Mouse (Mus musculus): ENCODE results near the gene Gm10439. TPM values are rescaled to one million over a fixed set of nuclear protein-coding genes. Genes with fewer than 3 reads are reported as not detected.
"Not testable (repeated sequence)": the region's sequence is repeated elsewhere in the genome, so short reads cannot be mapped to it uniquely, and the experiment has no call there.

The Gm10439 gene
- polyA plus RNA-seq (2016; fragmentation: Nextera tagmentation; extraction: Ambion mirVana) = not detected in 2 replicates

DNA sequence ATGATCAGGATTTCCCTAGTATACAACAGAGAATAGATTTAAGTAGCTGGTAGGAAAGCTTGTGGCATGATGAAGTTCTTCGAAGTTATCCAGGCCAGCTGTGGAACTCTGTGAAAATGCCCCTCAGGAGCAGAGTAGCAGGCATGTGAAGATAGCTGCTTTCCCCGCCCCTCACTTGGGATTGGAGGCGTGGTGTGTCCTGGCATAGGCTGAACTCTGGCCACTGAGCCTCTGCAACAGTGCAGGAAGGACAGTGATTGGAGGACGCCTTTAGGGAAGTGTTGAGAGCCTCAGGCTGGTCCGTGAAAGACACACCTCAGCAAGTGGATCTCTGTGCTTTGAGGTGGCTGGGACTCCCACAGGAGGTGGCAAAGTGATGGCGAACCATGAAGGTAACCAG is at the start of gene Gm10439:
Gene Gm10439 (plus strand): TSS at position 301 of the 400 bp plus-strand sequence.
- H3K27me3 ChIP-seq (ENCODE audit: insufficient read depth, poor library complexity, severe bottlenecking); DNase-seq (ENCODE audit: low spot score); H3K4me1 ChIP-seq; H3K36me3 ChIP-seq; H3K4me3 ChIP-seq; H3K9me3 ChIP-seq; H3K27ac ChIP-seq: not testable (repeated sequence)
- WGBS = no CpG with 5 or more reads among the region's 6 CpGs

Other genes starting within 250 kb of the Gm10439 start
- not detected in 2 replicates for gene Gm15085, start 147.0 kb upstream of the Gm10439 start, polyA plus RNA-seq (2016; fragmentation: Nextera tagmentation; extraction: Ambion mirVana)
- not detected in 2 replicates for gene Gm15097, start 189.9 kb downstream of the Gm10439 start, polyA plus RNA-seq (2016; fragmentation: Nextera tagmentation; extraction: Ambion mirVana)

Measured in heart, embryonic 10.5 days (tissue).